Mouse (Mus musculus): Measurements from ENCODE around the gene Bri3. TPM values are rescaled to one million over a fixed set of nuclear protein-coding genes. Genes with fewer than 3 reads are reported as not detected.

The Bri3 gene
- polyA plus RNA-seq, 1 experiment: 76.9 TPM

GRCm38 (mm10) chr5:144400821-144401220 is 156.6 kb downstream of the Bri3 start:
- Histone ChIP-seq H3K36me3 (ENCODE audit: control insufficient read depth, insufficient read depth, low read length) (no peaks in the 10 kb centered on the region), H3K27ac (ENCODE audit: control insufficient read depth, insufficient read depth, low read length) (no peak overlapping the region), H3K4me3 (ENCODE audit: control insufficient read depth, insufficient read depth, low read length) (no peak overlapping the region), H3K4me1 (replicated peaks; ENCODE audit: control insufficient read depth, insufficient read depth, low read length) (no peaks in the 10 kb centered on the region), H3K27me3 (ENCODE audit: control insufficient read depth, insufficient read depth, low read length) (no peaks in the 10 kb centered on the region)
- WGBS: 92% methylated on average over 5 of the region's 5 CpGs
- TF ChIP-seq POLR2A (IDR thresholded peaks at IDR 0.05; ENCODE audit: control insufficient read depth, extremely low read depth, insufficient read depth, low read length, poor library complexity) (no peak), CTCF (IDR thresholded peaks at IDR 0.05; ENCODE audit: borderline replicate concordance, control insufficient read depth, extremely low read depth, insufficient read depth, low read length, poor library complexity) (no peak)
- DNase-seq: no peak

DNA sequence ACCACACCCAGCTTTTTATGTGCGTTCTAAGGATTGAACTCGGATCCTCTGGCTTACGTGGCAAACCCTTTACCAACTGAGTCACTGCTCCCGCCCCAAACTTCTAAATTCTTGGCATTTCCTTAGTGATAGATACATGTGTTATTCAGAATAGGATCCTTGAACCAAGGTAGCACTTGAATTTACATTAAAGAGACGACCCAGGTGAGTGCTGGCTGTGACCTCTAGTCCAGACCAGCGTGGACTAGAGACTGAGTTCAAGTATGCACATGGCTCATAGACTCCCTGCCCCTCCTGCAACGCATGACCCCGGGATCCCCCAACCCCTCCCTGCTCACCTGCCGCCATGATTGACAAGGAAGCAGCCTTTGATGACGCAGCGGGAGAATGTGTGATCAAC is 162.0 kb downstream of the Bri3 start:
- Histone ChIP-seq H3K4me3 (ENCODE audit: control insufficient read depth, insufficient read depth, low read length) (no peak overlapping the region), H3K4me1 (replicated peaks; ENCODE audit: control insufficient read depth, insufficient read depth, low read length) (no peaks in the 10 kb centered on the region), H3K27ac (ENCODE audit: control insufficient read depth, insufficient read depth, low read length) (no peak overlapping the region), H3K36me3 (ENCODE audit: control insufficient read depth, insufficient read depth, low read length) (no peaks in the 10 kb centered on the region), H3K27me3 (ENCODE audit: control insufficient read depth, insufficient read depth, low read length) (no peaks in the 10 kb centered on the region)
- WGBS: 91% methylated on average over 11 of the region's 11 CpGs
- no peak for DNase-seq
- TF ChIP-seq CTCF (IDR thresholded peaks at IDR 0.05; ENCODE audit: borderline replicate concordance, control insufficient read depth, extremely low read depth, insufficient read depth, low read length, poor library complexity) (no peak), POLR2A (IDR thresholded peaks at IDR 0.05; ENCODE audit: control insufficient read depth, extremely low read depth, insufficient read depth, low read length, poor library complexity) (no peak)

DNA sequence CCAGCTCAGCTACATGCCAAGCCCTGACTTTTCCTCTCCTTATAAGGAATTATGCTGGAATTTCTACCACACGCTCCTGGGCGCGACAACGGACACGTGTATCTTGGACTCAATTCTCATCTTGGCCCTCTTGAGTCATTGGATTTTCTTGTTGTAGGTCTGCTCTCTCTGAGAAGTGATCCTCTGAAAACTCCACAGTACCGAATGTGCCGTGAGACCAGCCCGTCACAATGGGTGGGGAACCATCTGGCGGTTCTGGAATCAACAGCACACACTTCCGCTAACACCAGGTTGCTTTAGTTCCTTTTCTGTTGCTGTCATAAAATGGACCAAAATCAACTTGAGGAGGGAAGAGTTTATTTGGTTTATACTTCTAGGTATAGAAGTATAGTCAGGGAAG is 166.4 kb downstream of the Bri3 start:
- H3K27ac ChIP-seq (ENCODE audit: control insufficient read depth, insufficient read depth, low read length): no peak overlapping the region
- H3K36me3 ChIP-seq (ENCODE audit: control insufficient read depth, insufficient read depth, low read length): no peaks in the 10 kb centered on the region
- no peaks in the 10 kb centered on the region for H3K27me3 ChIP-seq (ENCODE audit: control insufficient read depth, insufficient read depth, low read length)
- 96% methylated on average over 10 of the region's 10 CpGs for WGBS
- DNase-seq: no peak
- no peaks in the 10 kb centered on the region for H3K4me1 ChIP-seq (replicated peaks; ENCODE audit: control insufficient read depth, insufficient read depth, low read length)
- TF ChIP-seq CTCF (IDR thresholded peaks at IDR 0.05; ENCODE audit: borderline replicate concordance, control insufficient read depth, extremely low read depth, insufficient read depth, low read length, poor library complexity) (no peak), POLR2A (IDR thresholded peaks at IDR 0.05; ENCODE audit: control insufficient read depth, extremely low read depth, insufficient read depth, low read length, poor library complexity) (no peak)
- no peak overlapping the region for H3K4me3 ChIP-seq (ENCODE audit: control insufficient read depth, insufficient read depth, low read length)

DNA sequence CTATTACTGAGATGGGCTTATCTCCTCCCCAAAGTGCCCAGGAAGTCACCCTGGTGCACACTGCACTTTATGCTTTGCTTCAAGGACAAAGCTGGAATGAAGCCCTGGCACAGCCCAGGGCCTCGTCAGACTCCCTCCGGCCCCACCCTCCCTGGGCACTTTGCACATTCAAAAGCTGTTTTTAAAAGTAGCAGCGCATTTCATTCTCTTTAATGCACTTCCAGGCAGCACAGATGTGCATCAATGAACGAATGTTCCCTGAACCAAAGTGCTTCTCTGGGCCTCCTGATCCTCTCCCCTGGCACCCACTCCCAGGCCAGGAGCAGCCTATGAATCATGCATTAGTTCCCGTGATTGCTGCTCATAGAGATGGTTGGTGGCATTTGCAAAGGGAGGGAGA is 167.5 kb downstream of the Bri3 start:
- H3K4me1 ChIP-seq (replicated peaks; ENCODE audit: control insufficient read depth, insufficient read depth, low read length): no peaks in the 10 kb centered on the region
- H3K4me3 ChIP-seq (ENCODE audit: control insufficient read depth, insufficient read depth, low read length): no peak overlapping the region
- no peaks in the 10 kb centered on the region for H3K36me3 ChIP-seq (ENCODE audit: control insufficient read depth, insufficient read depth, low read length)
- TF ChIP-seq CTCF (IDR thresholded peaks at IDR 0.05; ENCODE audit: borderline replicate concordance, control insufficient read depth, extremely low read depth, insufficient read depth, low read length, poor library complexity): no peak
- TF ChIP-seq POLR2A (IDR thresholded peaks at IDR 0.05; ENCODE audit: control insufficient read depth, extremely low read depth, insufficient read depth, low read length, poor library complexity): no peak
- no peak for DNase-seq
- H3K27ac ChIP-seq (ENCODE audit: control insufficient read depth, insufficient read depth, low read length): no peak overlapping the region
- no peaks in the 10 kb centered on the region for H3K27me3 ChIP-seq (ENCODE audit: control insufficient read depth, insufficient read depth, low read length)
- WGBS: 74% methylated on average over 5 of the region's 5 CpGs

DNA sequence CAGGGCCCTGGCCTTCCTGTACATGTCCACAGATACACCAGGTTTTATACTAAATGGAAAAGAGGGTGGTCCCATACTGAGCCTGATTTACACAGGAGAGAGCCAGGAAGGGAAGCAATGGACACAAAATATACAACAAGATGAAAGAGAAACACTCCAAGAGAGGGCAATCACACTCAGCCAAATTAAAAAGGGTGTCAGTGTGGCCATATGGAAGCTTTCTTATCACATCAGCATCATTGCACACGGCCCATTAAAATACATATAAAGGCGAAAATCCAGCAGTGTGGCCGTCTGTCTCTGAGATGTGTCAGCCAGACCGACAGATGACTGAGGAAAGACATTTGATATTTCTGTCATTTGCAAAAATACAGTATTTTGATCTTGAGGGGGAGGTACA is 168.5 kb downstream of the Bri3 start:
- no peak for DNase-seq
- Histone ChIP-seq H3K4me1 (replicated peaks; ENCODE audit: control insufficient read depth, insufficient read depth, low read length) (no peaks in the 10 kb centered on the region), H3K27me3 (ENCODE audit: control insufficient read depth, insufficient read depth, low read length) (no peaks in the 10 kb centered on the region), H3K36me3 (ENCODE audit: control insufficient read depth, insufficient read depth, low read length) (no peaks in the 10 kb centered on the region), H3K27ac (ENCODE audit: control insufficient read depth, insufficient read depth, low read length) (no peak overlapping the region), H3K4me3 (ENCODE audit: control insufficient read depth, insufficient read depth, low read length) (no peak overlapping the region)
- WGBS: 81% methylated on average over 4 of the region's 4 CpGs
- no peak for TF ChIP-seq POLR2A (IDR thresholded peaks at IDR 0.05; ENCODE audit: control insufficient read depth, extremely low read depth, insufficient read depth, low read length, poor library complexity)
- TF ChIP-seq CTCF (IDR thresholded peaks at IDR 0.05; ENCODE audit: borderline replicate concordance, control insufficient read depth, extremely low read depth, insufficient read depth, low read length, poor library complexity): no peak

DNA sequence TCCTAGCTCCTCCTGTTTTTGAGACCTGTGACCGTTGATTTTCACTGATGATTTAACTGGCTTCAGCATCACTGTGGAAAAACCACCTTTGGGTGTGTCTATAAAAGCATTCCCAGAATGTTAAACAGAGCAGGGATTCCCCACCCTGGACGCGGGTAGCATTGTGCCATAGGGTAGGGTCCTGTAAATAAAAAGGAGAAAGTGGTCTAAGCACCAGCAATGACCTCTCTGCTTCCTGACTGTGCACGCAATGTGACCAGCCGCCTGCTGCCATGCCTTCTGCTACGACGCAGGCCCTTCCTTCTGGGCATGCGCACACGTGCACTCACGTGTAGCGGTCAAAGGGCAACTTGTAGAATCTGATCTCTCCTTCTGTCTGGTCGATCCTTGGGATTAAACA is 174.2 kb downstream of the Bri3 start:
- H3K4me1 ChIP-seq (replicated peaks; ENCODE audit: control insufficient read depth, insufficient read depth, low read length): no peaks in the 10 kb centered on the region
- TF ChIP-seq CTCF (IDR thresholded peaks at IDR 0.05; ENCODE audit: borderline replicate concordance, control insufficient read depth, extremely low read depth, insufficient read depth, low read length, poor library complexity): no peak
- no peak for TF ChIP-seq POLR2A (IDR thresholded peaks at IDR 0.05; ENCODE audit: control insufficient read depth, extremely low read depth, insufficient read depth, low read length, poor library complexity)
- no peak overlapping the region for H3K27ac ChIP-seq (ENCODE audit: control insufficient read depth, insufficient read depth, low read length)
- WGBS: 95% methylated on average over 12 of the region's 12 CpGs
- no peaks in the 10 kb centered on the region for H3K36me3 ChIP-seq (ENCODE audit: control insufficient read depth, insufficient read depth, low read length)
- H3K27me3 ChIP-seq (ENCODE audit: control insufficient read depth, insufficient read depth, low read length): no peaks in the 10 kb centered on the region
- no peak overlapping the region for H3K4me3 ChIP-seq (ENCODE audit: control insufficient read depth, insufficient read depth, low read length)
- no peak for DNase-seq

DNA sequence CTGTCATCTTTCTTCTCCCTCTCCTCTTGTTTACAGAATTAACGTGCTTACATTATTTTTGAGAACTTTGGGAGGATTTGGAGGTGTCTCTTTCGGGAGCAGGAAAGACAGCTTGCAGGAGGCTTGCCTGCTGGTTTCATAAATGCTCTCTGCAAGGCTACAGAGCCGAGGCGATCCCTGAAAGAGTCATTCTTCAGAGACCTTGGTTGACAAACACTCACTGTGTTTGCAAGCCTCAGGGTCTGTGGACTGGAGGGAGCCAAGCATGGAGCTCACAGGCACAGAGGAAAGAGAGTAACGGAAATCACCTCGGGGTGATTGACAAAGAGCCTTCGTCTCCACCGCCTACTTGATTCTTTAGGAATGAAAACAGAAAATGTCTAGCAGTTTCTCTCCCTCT is 175.8 kb downstream of the Bri3 start:
- TF ChIP-seq CTCF (IDR thresholded peaks at IDR 0.05; ENCODE audit: borderline replicate concordance, control insufficient read depth, extremely low read depth, insufficient read depth, low read length, poor library complexity) (no peak), POLR2A (IDR thresholded peaks at IDR 0.05; ENCODE audit: control insufficient read depth, extremely low read depth, insufficient read depth, low read length, poor library complexity) (no peak)
- Histone ChIP-seq H3K36me3 (ENCODE audit: control insufficient read depth, insufficient read depth, low read length) (no peaks in the 10 kb centered on the region), H3K4me3 (ENCODE audit: control insufficient read depth, insufficient read depth, low read length) (no peak overlapping the region), H3K4me1 (replicated peaks; ENCODE audit: control insufficient read depth, insufficient read depth, low read length) (no peaks in the 10 kb centered on the region), H3K27ac (ENCODE audit: control insufficient read depth, insufficient read depth, low read length) (no peak overlapping the region), H3K27me3 (ENCODE audit: control insufficient read depth, insufficient read depth, low read length) (no peaks in the 10 kb centered on the region)
- WGBS: 90% methylated on average over 8 of the region's 8 CpGs
- no peak for DNase-seq

All from thymus, adult 2 months (tissue).